Mouse (Mus musculus): ENCODE data around the gene Selenos.

Selenos gene

DNA sequence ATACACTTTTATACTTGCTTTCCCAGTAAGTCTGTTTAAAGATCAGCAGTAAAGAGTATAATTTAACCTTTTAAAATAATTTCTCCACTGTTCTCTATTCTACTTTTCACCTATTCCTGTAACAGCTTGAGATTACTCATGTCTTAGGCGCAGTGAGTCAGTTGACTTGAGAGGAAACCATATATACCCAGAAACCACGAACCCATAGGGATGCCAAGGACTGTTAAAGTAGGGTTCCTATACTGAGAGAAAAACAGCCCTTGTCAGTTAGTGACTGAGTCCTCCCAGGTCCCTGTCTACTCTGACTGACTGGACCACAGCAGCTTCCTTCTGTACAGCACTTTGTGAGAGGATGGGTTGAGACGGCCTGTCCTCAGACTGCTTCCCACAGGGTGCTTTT lies 38.6 kb downstream of the Selenos start:
- DNase-seq (ENCODE audit: low read depth, low spot score): no peak

DNA sequence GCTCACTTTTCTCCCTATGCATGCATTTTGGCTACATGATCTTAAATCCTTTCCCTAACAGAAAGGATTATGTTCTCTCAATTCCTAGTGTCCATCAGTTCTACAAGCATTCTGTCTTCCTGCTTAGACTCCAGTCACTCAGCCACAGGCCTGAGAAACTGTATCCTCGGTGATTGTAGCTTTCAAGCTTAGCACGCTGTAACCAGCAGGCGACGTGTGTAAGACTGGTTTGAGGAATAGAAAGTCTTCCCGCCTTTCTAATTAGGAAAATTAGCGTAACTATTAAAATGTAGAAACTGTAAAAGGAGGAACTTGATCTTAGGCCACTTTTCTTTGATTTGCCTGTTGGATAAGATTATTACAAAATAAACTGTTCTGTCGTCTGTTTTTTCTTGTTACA lies 39.3 kb downstream of the Selenos start:
- DNase-seq (ENCODE audit: low read depth, low spot score): no peak

DNA sequence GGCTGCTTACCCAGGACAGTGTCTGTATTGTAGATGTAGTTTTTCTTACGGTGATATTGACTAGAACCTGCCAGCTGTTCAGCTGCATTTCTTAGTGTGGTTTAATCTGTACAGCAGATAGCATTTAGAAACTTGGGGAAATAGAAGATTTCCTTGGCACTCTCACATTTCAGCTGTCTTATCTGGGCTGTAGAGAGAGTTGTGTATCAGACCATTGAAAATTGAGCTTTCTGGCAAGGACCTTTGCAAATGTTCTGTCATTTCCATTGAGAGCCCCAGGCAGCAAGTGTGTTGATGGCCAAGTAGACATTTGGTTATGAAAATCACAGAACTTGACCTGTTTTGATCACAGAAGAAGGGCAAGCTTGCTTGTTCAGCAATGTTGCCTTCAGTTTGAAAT lies 40.7 kb downstream of the Selenos start:
- no peak for DNase-seq (ENCODE audit: low read depth, low spot score)

DNA sequence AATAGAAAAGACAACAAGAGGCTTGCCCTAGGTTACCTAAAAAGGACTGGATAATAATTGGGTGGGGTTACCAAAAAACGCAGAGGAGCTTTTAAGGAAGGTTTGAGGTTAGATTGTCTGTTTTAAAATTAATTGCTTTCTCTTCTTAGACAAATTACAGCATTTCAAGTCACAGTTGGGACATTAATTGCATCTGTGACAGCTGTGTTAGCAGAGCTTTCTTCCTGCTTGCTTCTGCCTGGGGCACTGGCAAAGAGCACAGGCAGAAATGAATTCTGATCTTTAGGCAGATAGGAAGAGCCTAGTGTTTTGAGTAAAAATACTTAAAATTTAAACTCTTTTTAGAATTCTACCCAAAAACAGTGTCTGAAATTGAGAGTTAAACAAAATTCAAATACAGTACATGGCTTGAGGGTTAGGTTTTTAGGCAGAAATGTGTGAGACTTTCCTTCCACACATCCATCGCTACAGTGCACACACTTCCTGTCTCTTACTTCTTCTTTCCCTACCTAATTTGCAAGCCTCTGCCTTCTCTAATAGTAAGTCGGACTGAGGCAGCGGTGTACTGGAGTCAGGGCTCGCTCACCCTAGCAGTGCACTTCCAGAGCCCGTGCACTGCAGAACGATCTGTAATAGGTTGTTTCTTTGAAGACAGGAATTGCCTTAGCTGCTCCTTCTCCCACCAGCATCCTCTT lies 41.4 kb downstream of the Selenos start:
- no peak for DNase-seq (ENCODE audit: low read depth, low spot score)

DNA sequence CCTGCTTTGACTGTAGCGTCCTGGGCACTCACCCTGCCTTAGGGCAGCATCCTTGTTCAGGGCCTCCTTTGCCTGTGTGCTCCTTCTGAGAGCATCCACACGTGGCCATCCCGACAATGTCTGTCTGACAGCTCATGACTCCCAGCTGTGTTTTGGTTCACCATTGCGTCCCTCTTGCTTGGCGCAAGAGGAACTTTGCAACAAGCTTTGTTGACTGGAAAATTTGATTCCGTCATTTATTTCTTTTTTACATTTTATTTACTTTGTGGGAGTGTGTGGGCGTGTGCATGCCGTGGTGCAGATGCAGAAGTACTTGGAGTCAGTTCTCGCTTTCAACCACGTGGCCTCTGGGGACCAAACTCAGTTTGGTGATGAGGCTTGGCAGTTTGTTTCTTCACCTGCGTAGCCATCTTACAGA lies 45.1 kb downstream of the Selenos start:
- DNase-seq (ENCODE audit: low read depth, low spot score): no peak

DNA sequence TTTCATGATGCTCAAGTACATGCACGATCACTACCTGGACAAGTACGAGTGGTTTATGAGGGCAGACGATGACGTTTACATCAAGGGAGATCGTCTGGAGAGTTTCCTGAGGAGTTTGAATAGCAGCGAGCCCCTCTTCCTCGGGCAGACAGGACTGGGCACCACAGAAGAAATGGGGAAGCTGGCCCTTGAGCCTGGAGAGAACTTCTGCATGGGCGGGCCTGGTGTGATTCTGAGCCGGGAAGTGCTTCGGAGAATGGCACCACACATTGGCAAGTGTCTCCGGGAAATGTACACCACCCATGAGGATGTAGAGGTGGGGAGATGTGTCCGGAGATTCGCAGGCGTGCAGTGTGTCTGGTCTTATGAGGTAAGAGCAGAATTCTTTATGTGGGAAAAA lies 45.9 kb downstream of the Selenos start:
- DNase-seq (ENCODE audit: low read depth, low spot score): no peak

DNA sequence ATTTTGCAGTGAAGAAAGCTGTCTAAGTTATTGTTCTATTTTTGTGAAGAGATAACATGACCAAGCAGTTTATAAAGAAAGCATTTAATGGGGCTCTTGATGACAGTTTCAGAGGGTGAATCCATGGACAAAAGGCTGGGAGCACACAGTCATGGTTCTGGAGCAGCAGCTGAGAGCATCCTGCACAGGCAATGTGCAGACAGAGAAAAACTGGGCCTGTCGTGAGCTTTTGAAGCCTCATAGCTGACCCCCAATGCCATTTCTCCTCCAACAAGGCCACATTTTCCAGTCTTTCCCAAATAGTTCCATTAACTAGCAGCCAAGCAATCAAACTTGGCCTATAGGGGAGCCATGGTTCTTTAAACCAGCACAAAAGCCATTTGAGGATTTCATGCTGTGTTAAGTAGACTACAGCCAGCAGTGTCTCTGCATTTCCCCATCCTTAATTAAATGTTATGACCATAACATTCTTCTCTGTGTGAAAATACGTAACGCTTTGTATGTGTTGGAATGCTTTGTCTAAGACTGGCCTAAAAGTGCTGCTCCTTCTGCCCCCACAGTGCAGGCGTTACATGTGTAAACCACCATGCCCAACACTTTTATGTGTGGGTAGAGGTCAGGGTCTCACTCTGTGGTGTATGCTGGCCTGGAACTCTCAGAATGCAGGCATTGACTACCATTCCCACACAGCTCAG lies 48.6 kb downstream of the Selenos start:
- DNase-seq (ENCODE audit: low read depth, low spot score): peak; percentile 32

DNA sequence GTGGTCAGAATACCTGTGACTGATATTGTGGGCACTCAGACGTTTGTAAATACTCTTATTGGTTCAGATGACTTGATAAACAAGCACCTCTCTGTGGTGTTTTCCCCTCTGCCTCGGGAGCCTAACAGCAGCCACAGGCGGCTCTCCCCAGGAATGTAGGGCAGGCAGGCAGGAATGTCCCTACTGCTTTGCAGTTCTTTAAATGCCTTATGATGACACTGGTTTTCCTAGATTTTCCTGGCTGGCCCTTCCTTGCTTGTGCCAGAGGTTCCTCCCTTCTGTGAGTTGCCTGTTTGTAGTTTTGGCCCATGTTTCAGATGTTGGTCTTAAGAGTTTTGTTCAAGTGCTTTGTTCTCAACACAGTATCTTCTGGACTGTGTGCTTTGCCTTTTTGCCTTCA lies 49.4 kb downstream of the Selenos start:
- DNase-seq (ENCODE audit: low read depth, low spot score): no peak

DNA sequence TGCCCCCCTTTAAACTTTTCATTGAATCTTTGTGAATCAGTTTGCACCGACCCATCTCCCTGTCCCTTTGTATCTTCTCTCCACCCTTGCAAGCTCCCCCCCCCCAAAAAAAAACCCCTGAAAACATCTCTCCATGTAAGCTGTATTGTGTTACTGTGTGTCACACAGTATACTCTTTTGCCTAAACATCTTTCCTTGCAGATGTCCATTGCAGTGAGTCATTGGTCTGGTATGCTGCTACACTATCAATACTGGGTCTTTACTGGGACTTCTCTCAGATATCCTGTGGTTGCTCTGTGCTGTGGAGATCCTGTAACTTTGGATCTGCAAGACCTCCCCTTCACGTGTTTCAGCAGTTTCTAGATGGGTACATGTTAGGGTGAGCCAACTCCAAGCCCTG lies 50.8 kb downstream of the Selenos start:
- no peak for DNase-seq (ENCODE audit: low read depth, low spot score)

DNA sequence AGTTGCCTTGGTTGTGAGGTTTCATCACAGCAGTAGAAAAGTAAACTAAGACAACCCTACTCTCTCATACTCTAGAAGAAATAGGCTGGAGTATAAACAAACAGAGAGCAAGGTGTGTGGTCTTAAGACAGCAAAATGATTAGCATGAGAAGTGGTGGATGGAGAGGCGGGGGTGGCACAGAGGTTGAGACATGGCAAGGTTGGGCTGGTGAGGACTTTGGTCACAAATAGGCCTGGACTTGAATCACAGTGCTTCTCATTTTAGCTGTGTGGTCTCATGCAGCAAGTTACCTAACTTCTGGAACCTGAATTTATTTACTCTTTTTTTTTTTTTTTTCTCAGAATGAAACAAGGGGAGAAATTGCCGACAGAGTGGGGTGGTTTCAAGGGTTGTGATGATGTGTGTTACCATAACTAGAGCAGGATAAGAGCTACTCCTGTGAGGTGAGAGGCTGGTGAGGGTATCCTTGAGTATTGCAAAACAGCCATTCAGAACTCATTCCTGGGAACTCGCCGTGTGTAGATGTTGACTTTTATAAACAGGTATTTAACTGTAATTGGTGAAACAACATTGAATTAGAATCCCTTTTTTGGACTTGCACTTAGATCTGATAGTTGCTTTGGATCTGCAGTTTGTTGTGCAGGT lies 52.5 kb downstream of the Selenos start:
- no peak for DNase-seq (ENCODE audit: low read depth, low spot score)

DNA sequence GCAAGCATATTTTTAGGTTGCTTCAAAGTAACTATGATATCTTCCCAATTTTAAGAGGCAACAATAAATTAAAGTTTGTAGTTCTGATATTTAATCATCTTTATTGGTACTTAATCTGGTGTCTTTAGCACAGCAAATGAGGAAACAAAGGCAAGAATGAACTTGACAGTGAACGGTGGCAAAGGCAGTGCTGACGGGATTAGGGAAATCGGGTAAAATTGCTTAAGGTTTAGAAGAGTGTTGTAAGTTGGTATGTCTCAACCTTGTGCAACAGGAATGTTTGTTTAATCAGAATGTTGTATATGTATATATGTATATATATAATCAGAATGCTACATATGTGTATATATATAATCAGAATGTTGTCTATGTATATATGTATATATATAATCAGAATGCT lies 54.7 kb downstream of the Selenos start:
- no peak for DNase-seq (ENCODE audit: low read depth, low spot score)

DNA sequence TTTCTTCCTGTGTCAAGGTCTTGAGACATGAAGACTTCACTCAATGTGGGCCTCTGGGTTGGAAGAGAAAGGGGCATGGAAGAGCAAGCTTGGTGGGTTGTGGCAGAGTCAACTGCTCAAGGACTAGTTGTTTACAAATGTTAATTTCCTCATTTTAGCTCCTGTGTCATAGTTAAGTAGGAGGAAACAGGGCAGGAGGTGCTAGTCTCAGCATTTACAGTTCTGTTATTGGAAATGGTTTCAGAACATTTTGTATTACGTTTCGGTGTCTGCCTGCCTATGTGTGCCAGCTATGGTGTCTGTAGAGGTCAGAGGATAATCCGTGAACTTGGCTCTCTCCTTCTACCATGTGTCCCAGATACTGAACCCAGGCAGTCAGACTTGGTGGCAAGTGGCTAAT lies 56.2 kb downstream of the Selenos start:
- no peak for DNase-seq (ENCODE audit: low read depth, low spot score)

DNA sequence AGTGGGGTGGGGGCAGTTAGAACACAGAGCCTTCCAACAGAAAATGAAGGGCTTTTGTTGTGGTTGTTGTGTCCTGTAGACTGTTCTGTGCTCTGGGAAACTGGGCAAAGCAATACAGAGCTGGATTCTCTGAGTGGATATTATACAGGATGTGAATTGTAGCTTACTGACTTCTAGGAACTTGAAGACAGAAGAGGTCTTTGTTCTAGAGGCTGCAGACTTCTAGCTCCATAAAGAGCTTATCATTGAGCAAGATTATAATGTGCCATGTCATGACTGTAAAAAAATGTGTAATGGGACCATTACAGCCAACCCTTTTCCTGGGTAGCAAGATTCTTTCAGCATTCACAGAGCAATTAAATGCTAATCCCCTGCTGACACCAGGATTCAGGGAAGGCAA lies 56.7 kb downstream of the Selenos start:
- DNase-seq (ENCODE audit: low read depth, low spot score): no peak

DNA sequence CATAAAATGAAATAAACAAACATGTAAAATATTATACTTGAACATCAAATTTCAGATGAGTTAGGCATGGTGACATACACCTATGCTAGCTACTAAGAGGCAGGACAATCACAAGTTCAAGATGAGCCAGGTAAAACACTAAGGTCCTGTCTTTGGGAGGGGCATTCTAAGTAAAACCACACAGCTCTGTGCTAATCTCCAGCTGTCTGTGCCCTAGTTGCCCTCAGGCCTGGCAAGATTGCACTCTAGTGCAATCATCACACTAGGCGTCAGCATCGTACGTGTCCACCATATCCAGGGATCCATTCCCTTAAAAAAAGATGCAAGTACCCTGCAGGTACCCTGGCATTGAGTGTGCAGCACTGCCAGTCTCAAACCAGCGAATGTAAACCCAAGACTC lies 57.9 kb downstream of the Selenos start:
- DNase-seq (ENCODE audit: low read depth, low spot score): no peak

DNA sequence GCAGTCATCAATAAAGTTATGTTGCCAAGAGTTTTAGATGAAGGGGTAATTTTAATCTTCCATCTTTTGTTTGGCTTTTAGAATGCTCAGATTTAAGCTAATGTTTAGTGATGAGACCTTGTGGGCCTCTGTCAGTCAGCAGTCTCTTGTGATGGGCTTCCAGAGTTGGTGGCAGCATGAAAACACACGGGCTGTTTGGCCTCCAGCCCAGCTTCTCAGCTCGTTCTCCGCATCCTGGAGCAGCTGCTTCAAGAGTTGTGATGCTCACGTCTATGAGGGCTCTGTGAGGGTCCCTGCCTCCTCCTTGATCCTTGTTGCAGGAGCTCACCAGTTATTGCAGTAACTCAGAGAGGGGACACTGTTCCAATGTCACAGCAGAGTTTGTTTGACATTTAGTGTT lies 58.9 kb downstream of the Selenos start:
- DNase-seq (ENCODE audit: low read depth, low spot score): no peak

DNA sequence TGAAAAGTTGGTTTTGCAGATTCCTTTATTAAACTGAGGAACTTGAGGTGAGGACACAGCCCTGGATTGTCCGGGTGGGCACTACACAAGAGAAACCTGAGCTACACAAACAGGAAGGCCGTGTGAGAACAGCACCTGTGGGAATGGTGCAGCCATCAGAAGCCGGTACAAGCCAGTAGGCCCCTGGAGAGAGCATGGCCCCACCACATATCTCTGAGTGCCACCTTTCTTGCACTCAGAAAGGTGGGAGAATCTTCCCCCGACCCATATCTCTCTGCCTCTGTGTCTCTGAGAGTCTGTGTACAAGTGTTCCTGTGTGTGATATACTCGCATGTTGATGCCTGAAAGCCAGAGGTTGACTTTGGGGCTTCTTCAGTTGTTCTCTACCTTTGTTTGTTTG lies 59.4 kb downstream of the Selenos start:
- no peak for DNase-seq (ENCODE audit: low read depth, low spot score)

Measured in mesoderm, embryonic 11.5 days (tissue).